Mouse (Mus musculus): Measurements from ENCODE around the gene Tardbp.

Gene Tardbp

DNA sequence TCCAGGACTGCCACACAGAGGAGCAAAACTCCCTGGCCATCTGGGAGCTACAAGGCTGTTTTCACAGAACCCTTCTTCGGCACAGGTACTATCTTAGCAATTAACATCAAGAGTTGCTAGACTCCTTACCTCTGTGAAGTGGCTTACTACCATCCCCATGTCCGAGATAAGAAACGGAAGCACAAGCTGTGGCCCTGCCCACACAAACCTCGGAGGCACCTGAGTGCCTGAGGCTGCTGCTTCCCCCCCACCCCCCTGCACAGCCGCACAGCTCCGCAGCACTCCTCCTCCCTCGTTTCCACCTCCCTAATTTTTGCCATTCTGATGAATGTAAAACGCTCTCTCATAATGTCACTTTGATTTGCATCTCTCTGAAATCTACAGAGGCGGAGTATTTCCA lies 11.5 kb upstream of the Tardbp start:
- no peak for DNase-seq

DNA sequence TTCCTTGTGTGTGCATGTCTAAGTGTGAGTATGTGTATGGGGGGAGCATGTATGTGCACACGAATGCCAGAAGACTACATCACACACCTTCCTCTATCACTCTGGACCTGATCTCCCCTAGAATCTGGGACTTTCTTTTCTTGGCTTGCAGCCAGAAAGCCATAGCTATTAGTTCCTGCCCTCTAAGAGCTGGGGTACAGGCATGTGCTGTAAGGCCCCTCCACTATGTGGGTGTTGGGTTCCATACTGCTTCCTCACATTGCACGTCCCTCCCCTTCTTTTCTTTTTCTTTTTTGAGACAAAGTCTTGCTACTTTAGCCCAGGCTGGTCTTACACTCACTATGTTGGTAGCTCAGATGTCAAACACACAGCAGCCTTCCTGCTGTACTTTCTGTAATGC lies 8.5 kb upstream of the Tardbp start:
- no peak for DNase-seq

DNA sequence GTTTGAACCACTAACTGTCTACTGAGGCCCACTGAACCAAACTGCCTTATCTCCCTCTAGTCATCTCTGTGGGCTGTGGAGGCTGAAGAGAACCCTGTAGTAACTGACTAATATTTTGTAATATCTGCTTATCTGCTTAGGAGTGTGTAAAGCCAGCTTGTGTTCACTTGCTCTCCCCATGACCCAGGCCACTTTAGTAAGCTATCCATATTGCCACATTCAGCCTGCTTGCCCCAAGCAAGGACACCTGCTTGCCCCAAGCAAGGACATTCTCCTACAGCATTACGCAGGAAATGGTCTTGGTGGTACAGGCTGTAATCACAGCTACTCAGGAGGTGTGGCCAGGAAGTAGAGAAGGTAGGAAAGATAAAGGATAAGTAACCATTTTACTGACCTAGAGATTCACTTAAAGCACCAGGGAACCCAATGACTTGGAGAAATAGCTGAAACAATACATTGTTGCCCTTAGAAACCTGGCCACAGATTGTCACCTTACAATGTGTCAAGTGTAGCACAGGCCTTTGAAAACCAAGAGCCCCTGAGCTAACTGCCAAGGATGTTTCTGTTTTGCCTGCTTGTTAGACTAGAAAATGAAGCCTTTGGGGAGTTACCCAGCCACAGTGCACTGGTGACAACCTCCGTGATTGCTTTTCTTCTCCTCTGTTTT lies 6.7 kb upstream of the Tardbp start:
- no peak for DNase-seq

DNA sequence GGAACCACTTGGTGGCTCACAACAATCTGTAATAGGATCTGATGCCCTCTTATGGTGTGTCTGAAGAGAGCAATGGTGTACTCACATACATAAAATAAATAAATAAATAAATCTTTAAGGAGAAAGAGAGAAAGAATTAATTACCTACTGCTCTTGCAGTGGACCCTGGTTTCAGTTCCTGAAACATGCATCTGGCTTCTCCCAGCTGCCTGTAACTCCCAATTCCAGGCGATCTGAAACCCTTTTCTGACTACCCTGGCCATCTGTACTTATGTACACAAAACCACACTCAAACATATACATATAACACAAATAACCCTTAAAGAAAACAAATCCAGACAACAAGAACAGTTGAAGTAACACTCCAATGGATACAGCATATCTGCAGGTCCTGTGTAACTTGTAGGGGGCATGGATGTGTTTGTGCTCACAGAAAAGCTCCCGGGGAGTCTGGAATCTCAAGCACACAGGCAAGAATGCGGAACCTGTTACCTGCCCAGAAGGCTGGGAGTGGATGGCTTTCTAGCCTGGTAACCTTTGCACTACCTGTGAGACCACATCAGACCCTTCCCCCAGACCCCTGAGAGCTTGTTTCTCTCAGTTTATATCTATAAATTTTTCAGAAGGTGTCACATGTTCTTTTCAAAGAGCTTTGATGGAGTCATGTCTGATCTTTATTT lies 5.3 kb upstream of the Tardbp start:
- no peak for DNase-seq

DNA sequence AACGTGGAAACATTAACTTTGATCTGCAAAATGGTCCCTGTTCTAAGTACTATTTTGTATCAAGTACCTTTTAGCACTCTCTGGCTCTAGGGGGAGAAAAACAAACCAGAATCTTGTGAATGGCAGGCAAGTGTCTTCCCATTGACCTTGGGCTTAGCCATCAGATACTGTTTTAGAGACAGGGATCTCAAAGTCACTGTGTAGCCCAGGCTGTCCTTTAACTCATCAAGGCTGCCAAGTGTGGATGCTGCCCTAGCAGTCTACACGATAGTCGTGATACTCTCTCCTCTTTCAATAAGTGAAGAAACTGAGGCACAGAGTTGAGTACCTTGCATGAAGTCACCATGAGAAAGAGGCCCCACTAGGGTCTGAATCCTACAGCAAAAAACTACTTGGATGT lies 427 bp upstream of the Tardbp start:
- no peak for DNase-seq

DNA sequence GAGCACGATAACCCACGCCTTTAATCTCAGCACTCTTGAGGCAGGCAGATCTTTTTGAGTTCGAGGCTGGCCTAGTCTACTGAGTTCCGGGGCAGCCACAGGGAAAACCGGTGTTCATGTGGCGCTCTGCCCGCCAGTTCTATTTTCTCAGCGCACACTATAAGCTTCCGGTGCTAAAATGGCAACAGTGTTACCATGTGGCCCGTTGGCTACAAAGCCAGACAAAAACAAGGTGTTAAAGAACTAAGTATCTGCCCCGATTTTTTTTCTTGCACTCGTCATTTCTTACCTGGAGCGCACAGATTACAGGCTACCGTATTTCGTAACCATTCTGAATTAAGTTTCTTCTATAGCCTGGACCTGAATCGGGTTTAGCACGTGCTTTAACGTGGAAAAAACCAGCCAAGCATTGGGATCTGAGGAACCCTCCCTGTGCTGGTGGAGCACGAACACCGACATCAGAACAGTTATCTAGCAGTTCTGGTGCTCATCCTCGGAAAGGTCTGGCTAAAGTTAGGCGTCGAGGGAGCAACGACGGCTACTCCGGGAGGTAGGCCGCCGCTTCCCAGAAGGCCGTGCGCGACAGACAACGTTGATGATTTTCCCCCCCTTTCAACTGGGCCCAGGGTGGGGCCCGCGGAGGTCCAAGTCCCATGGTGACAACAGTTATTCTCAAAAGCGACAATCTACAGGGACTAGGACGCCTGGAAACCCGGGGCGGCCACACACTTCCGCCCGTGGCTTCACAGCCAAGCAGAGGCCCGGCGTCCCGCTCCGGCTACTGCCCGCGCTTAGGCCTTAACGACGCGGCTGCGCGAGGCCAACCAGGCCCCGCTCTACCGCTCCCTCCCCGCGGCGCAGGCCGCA lies 830 bp downstream of the Tardbp start:
- DNase-seq, result peak; percentile 77

DNA sequence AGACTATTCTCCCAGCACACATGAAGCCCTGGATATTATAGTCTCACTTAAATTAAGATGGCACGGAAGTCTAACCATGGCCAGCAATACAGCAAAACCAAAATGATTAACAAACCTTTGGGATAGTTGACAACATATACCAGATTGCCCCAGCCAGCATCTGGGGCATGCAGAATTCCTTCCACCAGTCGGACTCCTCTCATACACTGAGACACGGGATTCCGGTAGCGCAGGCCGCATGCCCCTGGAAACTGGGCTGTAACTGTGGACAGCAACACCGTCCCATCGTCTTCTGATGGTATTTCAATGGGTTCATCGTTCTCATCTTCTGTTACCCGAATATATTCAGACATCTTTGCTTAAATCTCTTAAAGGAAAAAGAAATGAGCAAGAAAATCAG lies 1.8 kb downstream of the Tardbp start:
- no peak for DNase-seq

DNA sequence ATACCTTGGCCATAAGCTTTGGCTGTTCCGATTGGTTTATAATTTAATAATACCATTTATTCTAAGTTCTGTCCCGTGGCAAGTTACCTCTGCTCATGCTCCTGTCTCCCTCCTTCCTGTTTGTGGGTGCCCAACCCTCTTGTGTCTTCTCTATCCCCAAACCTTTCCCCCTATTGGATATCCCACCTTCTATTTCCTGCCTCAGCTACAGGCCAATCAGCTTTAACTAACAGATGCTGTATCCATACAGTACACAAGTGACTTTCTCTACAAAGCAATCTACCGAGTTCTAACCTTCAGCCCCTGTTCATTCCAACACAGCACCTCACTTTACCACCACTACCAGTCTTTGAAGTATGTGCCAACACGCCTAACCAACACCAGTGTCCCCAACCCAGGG lies 3.2 kb downstream of the Tardbp start:
- DNase-seq, result no peak

DNA sequence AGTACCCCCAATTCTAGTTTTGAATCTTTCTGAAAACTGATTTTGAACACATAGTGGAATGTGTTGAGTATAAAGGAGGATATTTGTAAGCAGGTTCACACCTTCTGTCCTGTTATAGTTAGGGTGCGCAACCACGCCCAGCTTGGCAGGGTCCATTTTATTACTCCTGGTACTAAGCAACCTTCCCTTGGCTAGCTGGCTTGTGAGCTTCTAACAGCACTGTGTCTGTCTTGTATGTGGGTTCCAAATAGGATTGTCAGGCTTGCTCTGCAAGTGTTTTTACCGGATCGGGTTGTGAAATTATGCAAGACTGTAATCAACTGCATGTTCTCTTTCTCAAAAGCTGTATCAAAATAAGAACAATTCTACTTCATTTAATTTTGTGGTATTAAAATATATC lies 4.3 kb downstream of the Tardbp start:
- DNase-seq, result no peak

DNA sequence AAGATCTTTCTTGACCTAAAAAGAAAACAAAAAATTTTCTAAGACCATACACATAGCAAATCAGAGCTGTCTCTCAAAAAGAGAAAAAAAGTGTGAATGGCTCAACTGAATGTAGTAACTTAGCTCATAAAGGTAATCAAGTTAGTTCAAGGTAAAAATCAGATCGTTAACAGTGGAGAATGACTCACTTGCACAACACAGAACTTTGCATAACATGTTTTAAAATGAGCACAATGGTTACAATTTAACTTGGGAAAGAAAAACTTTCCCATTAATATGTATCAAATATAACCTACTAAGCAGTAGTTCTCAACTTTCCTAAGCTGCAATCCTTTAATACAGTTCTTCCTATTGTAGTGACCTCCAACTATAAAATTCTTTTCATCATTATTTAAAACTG lies 6.1 kb downstream of the Tardbp start:
- no peak for DNase-seq

DNA sequence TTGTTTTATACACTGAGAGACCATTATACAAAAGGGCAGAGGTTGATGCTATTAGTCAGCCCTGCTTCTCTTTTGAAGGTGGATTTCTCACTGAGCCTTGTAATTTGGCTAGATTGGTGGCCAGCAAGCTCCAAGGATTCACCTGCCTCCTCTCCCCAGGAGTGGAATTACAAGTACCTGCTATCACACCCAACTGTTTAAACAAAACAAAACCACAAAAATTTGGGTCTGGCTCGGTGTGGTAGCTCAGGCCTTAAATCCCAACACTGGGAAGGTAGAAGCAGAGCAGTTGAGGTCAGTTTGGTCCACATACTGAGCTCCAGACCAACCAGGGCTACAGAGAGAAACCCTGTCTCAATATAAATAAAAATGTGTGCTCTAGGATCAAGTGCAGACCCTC lies 7.0 kb downstream of the Tardbp start:
- DNase-seq, result no peak

DNA sequence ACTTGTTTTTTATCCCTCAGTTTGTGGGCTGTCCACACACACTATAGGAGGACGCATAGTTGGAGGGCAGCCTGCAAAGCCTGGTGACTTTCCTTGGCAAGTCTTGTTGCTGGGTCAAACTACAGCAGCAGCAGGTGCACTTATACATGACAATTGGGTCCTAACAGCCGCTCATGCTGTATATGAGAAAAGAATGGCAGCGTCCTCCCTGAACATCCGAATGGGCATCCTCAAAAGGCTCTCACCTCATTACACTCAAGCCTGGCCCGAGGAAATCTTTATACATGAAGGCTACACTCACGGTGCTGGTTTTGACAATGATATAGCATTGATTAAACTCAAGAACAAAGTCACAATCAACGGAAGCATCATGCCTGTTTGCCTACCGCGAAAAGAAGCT lies 13.1 kb downstream of the Tardbp start:
- DNase-seq, result no peak

DNA sequence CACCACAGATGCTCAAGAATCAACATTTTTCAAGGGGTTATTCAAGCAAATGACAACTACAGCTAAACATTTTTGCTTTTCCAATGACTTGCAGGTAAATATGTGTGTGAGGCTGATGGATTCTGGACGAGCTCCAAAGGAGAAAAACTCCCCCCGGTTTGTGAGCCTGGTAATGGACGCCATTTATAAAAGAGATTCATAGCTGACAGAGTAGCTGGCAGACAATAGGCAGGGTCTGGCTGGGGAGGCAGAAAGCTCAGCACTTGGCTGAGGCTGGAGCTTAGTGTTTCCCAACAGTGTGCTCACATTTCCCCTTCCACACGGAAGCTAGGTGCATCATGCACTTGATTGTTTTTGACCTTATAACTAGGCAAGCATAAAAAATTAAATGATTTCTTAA lies 14.3 kb downstream of the Tardbp start:
- DNase-seq, result no peak

DNA sequence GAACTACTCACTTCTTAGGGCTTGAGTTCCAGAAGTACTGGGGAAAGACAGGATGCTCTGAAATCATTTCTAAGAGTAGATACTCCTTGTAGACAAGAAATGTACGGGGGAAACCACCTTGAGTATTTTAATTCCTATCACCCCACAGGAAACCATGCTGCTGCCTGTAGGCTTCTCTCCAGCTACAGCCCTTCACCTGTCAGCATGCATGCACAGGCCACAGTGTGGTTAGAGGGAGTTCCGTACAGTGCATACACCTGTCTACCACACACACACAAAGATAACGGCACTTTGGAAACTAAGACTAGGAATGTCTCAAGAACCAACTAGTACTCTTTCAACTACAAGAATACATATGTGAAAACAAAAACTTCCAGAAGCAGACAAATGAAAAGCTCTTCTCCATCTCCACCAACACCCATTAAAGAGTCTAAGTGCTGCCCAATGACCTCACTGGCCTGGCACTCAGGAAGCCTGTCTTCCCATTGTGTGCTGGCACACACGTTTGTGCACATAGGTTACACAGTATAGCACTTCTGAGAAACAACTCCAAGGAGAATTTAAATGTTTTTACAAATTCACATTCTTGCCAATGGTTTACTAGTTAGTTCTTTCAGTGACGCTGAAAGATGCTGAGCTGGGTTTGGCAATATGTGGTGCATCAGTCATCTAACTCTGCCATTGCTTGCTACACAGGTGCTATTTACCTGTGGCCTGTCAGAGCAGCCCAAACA lies 16.0 kb downstream of the Tardbp start:
- DNase-seq, result no peak

DNA sequence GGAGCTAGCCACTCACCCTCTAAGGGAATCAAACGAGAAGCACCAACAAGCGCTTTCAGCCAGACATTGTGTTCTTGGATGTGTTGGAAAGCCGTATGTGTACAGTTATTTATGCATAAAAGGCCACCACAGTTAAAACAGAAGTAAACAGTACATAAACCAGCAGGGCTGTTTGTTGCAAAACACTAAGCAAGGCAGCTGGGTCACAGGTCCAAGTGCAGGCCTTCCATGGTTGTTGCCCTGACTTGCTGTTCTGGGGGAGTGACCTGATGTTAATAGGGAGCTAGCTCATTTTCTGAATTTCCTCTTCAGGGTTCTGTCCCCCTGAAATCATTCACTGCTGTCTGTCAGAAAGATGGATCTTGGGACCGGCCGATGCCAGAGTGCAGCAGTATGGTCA lies 17.0 kb downstream of the Tardbp start:
- no peak for DNase-seq

DNA sequence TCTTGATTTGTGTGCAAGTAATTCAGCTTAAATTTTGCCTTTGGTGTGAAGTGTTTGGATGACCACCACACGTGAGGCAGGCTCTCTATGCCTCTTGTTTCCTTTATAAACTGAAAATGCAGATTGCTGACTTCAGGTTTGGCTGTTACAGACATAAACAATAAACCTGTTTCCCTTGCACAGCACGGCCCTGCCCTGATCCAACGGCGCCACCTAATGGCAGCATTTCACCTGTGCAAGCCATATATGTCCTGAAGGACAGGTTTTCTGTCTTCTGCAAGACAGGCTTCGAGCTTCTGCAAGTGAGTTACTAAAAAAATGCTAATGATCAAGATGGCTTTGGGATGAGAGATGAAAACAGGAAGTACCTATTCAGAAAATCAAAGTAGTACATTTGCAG lies 19.1 kb downstream of the Tardbp start:
- peak; percentile 77 for DNase-seq

DNA sequence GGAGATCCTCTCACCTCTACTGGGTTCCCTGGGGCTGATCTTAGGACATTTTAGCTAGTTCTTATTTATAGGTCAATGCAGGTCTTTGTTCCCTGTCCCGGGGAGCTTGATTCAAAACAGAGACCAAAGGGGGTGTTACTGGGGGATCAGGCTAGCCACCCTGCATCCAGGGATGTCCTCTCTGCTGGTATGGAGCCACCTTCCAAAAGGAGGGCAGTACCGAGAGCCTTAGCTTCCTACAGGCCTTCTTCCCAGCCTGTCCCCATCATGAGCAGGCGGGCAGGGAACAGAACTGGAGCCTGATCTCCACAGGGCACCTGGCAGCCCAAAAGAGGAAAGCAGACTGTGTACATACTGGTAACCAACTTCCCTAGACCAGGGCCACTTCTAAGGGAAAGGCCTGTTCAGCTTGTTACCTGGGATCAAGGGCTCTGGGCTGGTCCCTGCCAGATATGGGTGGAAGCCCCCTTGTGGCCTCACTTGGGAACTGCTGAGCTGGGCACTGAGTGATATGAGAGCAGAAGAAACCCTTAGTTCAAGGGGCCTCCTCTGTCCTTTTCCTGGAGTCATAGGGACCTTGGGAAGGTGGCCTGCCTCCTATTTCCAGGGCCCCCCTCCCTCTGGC lies 22.2 kb downstream of the Tardbp start:
- DNase-seq, result peak; percentile 73

DNA sequence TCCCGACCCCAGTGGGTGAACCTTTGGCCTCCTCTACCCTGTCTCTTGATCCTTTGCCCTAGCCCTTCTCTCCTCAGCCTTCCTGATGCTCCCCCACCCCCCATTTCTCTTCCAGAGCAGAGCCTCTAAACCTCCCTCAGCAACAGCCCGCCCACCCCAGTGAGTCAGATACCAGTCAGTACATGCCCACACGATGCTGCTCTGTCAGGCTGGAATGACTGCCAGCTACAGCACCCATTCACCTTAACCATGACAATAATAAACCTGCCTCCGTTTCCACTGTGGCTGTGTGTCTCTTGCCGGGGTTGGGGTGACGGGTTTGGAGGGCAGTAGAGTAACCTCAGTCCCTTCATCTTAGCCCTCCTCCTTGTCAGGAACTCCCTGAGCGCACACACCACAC lies 22.7 kb downstream of the Tardbp start:
- no peak for DNase-seq

DNA sequence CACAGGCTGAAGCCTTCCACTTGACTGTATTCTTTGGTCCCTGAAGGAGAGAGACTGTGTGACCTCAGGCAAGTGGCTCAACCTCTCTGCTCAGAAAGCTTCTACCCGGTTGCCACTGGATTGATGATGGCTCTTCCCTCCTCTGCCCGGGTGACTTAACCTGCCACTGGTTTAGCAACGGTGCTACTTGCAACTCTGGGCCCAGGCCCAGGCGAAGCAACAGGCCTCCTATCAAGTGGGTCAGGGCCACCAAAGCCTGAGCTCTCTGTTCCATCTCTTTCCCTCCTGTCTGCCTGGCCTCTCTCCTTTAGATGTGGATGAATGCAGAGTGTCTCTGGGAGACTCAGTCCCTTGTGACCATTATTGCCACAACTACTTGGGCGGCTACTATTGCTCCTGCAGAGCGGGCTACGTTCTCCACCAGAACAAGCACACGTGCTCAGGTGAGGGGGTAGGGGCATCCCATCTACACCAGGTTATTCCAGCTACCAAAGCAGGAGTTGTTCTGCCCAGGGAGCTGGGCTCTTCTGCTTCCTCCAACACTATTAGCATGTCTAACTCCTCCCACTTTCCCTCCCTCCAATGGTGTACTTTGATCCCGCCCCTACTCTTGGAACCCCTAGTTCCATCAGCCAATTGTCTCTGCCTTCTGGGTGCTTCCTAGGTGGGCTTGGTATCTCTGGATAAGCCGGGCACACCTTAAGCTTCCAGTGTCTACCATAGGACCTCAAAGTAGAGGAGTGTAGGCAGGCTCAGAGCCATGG lies 23.3 kb downstream of the Tardbp start:
- no peak for DNase-seq

DNA sequence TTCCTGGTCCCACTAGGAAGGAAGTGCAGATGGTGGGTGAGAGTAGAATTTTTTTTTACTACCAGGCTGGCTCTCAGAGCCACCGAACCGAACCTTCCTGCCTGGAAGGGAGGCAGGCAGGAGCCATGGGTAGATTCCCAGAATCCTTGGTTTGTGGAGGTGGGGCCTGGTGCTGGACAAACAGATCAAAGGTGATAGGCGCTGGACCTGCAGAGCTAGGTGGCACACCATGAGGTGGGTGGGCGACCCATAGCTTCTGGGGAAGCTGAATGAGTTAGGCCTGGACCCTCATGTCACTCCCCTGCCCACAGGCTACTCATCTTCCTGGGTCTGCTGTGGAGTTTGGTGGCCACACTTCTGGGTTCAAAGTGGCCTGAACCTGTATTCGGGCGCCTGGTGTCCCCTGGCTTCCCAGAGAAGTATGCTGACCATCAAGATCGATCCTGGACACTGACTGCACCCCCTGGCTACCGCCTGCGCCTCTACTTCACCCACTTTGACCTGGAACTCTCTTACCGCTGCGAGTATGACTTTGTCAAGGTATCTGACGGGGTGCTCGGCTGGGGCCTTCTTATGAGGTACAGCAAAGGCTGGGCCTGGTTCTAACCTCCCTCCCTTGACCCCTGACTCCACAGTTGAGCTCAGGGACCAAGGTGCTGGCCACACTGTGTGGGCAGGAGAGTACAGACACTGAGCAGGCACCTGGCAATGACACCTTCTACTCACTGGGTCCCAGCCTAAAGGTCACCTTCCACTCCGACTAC lies 24.3 kb downstream of the Tardbp start, which contains the start of gene Masp2:
Gene Masp2 (plus strand): TSS at position 198 of the 764 bp plus-strand sequence.
- no peak for DNase-seq

DNA sequence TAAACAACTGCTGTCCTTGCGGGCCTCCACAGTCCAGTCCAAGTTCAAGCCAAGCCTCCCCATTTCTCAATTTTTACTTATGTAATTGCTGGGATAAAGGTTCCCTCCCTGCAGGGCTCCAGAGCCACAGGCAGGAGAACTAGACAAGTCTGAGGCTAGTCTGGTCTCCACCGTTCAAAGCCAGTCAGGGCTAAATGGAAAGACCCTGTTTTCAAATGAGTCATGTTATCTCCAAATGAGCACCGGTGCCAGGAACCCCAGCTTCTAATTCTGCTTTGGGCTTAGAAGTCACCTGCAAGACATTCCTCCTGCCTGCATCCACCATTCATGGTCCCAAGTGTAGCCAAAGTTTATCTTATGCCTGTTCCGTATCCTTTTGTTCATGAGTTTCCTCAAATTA lies 24.9 kb downstream of the Tardbp start:
- no peak for DNase-seq
